Mouse (Mus musculus) B cell, adult (primary cell): ENCODE results near the gene Dpp9. TPM values are rescaled to one million over a fixed set of nuclear protein-coding genes. Genes with fewer than 3 reads are reported as not detected.

Source experiments
- total RNA-seq: library from RNA; stranded (reverse); gene quantifications from 4 replicates; pipeline ENCODE4 v1.2.4, GENCODE M21; 2023; ENCODE audit not compliant: inconsistent age

Gene Dpp9
- total RNA-seq: 52.3 to 59.2 TPM (median 53.1 TPM) in 4 replicates

GRCm38 (mm10) chr17:56218377-56219191 lies at the start of gene Dpp9:
Gene Dpp9 (minus strand): TSS chr17:56218905.

GRCm38 (mm10) chr17:56256239-56256881 lies 37.7 kb upstream of the Dpp9 start, which contains the start of gene Fem1a:
Gene Fem1a (plus strand): TSS chr17:56256810.

GRCm38 (mm10) chr17:56183658-56184103 lies 35.0 kb downstream of the Dpp9 start, which contains the start of gene Mydgf:
Gene Mydgf (minus strand): TSS chr17:56183920.

GRCm38 (mm10) chr17:56162231-56162774 lies 56.4 kb downstream of the Dpp9 start, which contains the start of gene Tnfaip8l1:
Gene Tnfaip8l1 (plus strand): TSS chr17:56162477.

GRCm38 (mm10) chr17:56139858-56140595 lies 78.7 kb downstream of the Dpp9 start, which contains the start of gene Sema6b:
Gene Sema6b (minus strand): TSS chr17:56140343.

Other genes starting within 250 kb of the Dpp9 start
- 0.74 to 2.0 TPM (median 1.6 TPM) in 4 replicates for gene Shd, start 248.4 kb downstream of the Dpp9 start, total RNA-seq
- not detected in 4 replicates for gene Fsd1, start 232.4 kb downstream of the Dpp9 start, total RNA-seq
- gene Stap2, start 213.3 kb downstream of the Dpp9 start, total RNA-seq: 0.42 to 0.81 TPM (median 0.61 TPM) in 3 of 4 replicates, not detected in the other
- gene Mpnd, start 213.2 kb downstream of the Dpp9 start, total RNA-seq: 56.8 to 63.5 TPM (median 62.7 TPM) in 4 replicates
- 86.0 to 87.5 TPM (median 87.0 TPM) in 4 replicates for gene Sh3gl1, start 182.3 kb downstream of the Dpp9 start, total RNA-seq
- 3.1 to 4.3 TPM (median 3.7 TPM) in 4 replicates for gene Chaf1a, start 178.5 kb downstream of the Dpp9 start, total RNA-seq
- 69.0 to 71.9 TPM (median 71.0 TPM) in 4 replicates for gene Ubxn6, start 143.9 kb downstream of the Dpp9 start, total RNA-seq
- gene Hdgfl2, start 139.3 kb downstream of the Dpp9 start, total RNA-seq: 102 to 112 TPM (median 107 TPM) in 4 replicates
- not detected in 4 replicates for gene Plin4, start 109.1 kb downstream of the Dpp9 start, total RNA-seq
- not detected in 4 replicates for gene Plin5, start 101.3 kb downstream of the Dpp9 start, total RNA-seq
- gene Lrg1, start 96.9 kb downstream of the Dpp9 start, total RNA-seq: not detected in 4 replicates
- gene Sema6b, start 78.6 kb downstream of the Dpp9 start, total RNA-seq: 0.42 to 1.1 TPM (median 0.92 TPM) in 4 replicates
- 0.19 to 0.51 TPM (median 0.41 TPM) in 4 replicates for gene Tnfaip8l1, start 56.4 kb downstream of the Dpp9 start, total RNA-seq
- 50.0 to 56.0 TPM (median 53.0 TPM) in 4 replicates for gene Mydgf, start 35.0 kb downstream of the Dpp9 start, total RNA-seq
- 27.2 to 30.4 TPM (median 28.6 TPM) in 4 replicates for gene Fem1a, start 37.9 kb upstream of the Dpp9 start, total RNA-seq
- 22.7 to 27.2 TPM (median 25.2 TPM) in 4 replicates for gene Ticam1, start 57.9 kb upstream of the Dpp9 start, total RNA-seq
- 11.6 to 16.2 TPM (median 15.4 TPM) in 4 replicates for gene Plin3, start 74.0 kb upstream of the Dpp9 start, total RNA-seq
- not detected in 4 replicates for gene Arrdc5, start 81.4 kb upstream of the Dpp9 start, total RNA-seq
- 13.7 to 22.6 TPM (median 17.5 TPM) in 4 replicates for gene Uhrf1, start 84.4 kb upstream of the Dpp9 start, total RNA-seq
- 66.1 to 73.1 TPM (median 68.8 TPM) in 4 replicates for gene Kdm4b, start 107.2 kb upstream of the Dpp9 start, total RNA-seq